Mouse (Mus musculus) testis, adult 2 months (tissue): ENCODE measurements at regions not wholly inside any gene's neighbourhood (a gene's known extent, or its start where the extent isn't known, plus 50 kb on each side); places are given as distances from the start of the nearest gene placed in this dataset.

Experiments used
- H3K27ac ChIP-seq: fragments of 200-500 bp; 2 replicates; pipeline ENCODE4 v1.5.1; 2012; ENCODE audit warnings: low read depth, low read length; ENCODE audit not compliant: control insufficient read depth, insufficient read depth
- H3K27me3 ChIP-seq: fragments of 200-500 bp; 2 replicates; pipeline ENCODE4 v1.6.1; 2012; ENCODE audit warnings: mild to moderate bottlenecking, low read length, moderate library complexity; ENCODE audit not compliant: control insufficient read depth, insufficient read depth
- H3K36me3 ChIP-seq: fragments of 200-500 bp; 2 replicates; pipeline ENCODE4 v1.6.1; 2012; ENCODE audit warnings: mild to moderate bottlenecking, low read length; ENCODE audit not compliant: control insufficient read depth, insufficient read depth
- H3K4me1 ChIP-seq: fragments of 200-500 bp; 2 replicates; pipeline ENCODE4 v1.6.1; 2012; ENCODE audit warnings: low read length; ENCODE audit not compliant: control insufficient read depth, insufficient read depth
- H3K4me3 ChIP-seq: fragments of 200-500 bp; 2 replicates; pipeline ENCODE4 v1.5.1; 2012; ENCODE audit warnings: low read depth, mild to moderate bottlenecking, low read length, moderate library complexity, mixed read lengths; ENCODE audit not compliant: control insufficient read depth
- CTCF ChIP-seq: fragments of 200-500 bp; IDR thresholded peaks from 2 replicates; pipeline ENCODE4 v1.5.1; 2012; ENCODE audit warnings: low read depth, mild to moderate bottlenecking, inconsistent platforms, low read length, moderate library complexity; ENCODE audit not compliant: control insufficient read depth, insufficient read depth, insufficient replicate concordance
- POLR2A ChIP-seq: fragments of 200-500 bp; IDR thresholded peaks from 2 replicates; pipeline ENCODE4 v1.6.1; 2012; ENCODE audit warnings: low read depth, mild to moderate bottlenecking, inconsistent platforms, low read length, moderate library complexity; ENCODE audit not compliant: control insufficient read depth

DNA sequence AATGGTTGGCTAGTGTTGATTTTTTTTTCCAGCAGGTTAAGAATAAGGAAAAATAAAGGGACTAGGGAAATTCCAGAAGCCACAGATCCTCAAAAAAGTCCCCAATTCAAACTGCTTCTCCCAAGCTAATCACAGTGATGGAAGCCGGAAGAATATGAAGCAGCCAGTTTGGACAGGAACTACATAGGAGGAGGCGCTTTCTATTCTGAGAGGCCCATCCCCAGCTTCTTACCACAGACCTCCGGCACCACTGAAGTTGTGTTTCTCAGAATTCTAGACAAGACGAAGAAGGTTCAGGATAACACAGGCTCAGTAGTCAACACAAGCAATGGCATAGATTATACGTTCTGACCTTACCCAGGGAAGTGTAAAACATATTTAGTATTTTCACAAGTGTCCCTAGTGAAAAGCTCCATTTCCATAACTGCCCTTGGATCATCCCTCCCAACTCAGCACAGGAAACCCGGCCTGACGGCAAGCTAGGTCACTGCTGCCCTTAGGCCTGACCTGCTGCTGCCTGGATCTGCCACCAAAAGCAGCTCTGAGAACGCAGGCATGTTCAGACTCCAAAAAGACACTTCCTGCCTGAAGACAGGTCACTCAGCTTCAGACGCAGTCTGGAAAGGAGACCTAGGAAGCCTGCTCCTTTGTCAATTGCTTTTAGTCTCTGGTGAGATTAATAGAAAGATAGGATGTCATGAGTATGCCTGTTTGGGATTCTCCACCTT, 97.2 kb upstream of the Tmc1 start:
- H3K36me3 ChIP-seq = no peaks in the 10 kb centered on the region
- H3K27me3 ChIP-seq = no peaks in the 10 kb centered on the region
- TF ChIP-seq CTCF = no peak
- no peak for TF ChIP-seq POLR2A
- H3K4me1 ChIP-seq = peaks cover 2% of the 10 kb centered on the region; the same call in 1 of the 2 replicates
- H3K4me3 ChIP-seq = no peak overlapping the region
- H3K27ac ChIP-seq = no peak overlapping the region

DNA sequence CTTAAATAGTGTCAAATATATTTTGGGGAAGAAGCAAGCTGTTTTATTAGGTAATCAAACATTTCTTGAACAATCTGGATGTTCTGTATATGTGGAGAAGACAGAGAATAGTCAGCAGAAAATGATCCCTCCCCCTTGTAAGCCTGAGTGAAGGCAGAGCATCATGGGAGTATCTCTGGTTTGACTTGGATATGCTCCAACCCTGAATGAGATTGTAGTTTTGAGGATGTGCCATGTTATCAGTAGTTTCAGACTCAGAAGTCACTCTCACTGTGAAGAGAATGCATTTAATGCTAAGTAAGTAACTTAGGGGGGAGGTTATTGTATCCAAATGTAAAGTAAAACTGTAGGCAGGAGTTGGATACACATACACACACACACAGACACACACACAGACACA, 95.3 kb upstream of the Tmc1 start:
- no peak for TF ChIP-seq CTCF
- no peak for TF ChIP-seq POLR2A
- Histone ChIP-seq H3K4me3 (no peak overlapping the region), H3K36me3 (no peaks in the 10 kb centered on the region), H3K4me1 (peaks cover 2% of the 10 kb centered on the region; the same call in 1 of the 2 replicates), H3K27me3 (no peaks in the 10 kb centered on the region), H3K27ac (no peak overlapping the region)

DNA sequence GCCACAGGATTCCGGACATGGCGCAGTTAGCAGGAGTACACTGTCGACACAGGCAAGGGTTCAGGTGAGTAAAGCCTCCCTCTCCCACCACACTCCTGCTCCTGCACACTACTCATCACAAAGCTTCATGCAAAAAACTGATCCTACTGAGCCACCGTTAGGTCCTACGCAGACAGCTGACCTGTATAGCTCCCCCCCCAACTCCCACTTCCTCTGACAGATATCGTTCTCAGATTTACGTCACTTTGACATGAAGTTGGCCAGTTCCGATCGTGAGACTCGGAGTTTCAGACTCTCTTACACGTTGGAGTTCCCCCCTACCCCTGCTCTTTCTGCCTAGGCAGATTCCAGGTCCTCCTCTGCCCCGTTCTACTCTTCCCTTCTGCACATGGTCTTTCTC, 91.6 kb upstream of the Tmc1 start:
- no peaks in the 10 kb centered on the region for H3K36me3 ChIP-seq
- no peak overlapping the region for H3K4me3 ChIP-seq
- TF ChIP-seq CTCF (no peak), POLR2A (no peak)
- no peaks in the 10 kb centered on the region for H3K4me1 ChIP-seq
- H3K27ac ChIP-seq = no peak overlapping the region
- no peaks in the 10 kb centered on the region for H3K27me3 ChIP-seq

DNA sequence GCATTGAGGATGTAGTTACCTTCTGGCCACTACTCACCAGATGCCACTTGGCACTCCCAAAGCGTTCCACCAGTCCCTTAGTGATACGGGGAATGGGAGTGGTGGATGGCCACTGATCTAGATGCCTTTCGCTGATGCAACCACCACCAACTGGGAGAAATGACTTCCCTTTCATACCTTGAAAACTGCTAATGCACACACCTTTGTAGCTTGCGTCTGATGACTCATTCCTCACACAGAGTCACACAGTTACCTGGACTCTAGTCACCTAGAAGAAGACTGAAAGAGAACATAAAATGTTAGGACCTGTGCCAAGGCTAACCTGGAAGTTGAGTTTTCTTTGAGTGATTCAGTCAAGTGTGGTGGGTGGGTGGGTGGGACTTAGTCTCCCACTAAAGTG, 90.0 kb upstream of the Tmc1 start:
- no peaks in the 10 kb centered on the region for H3K36me3 ChIP-seq
- TF ChIP-seq CTCF = no peak
- no peak for TF ChIP-seq POLR2A
- H3K27ac ChIP-seq = no peak overlapping the region
- no peaks in the 10 kb centered on the region for H3K4me1 ChIP-seq
- no peaks in the 10 kb centered on the region for H3K27me3 ChIP-seq
- H3K4me3 ChIP-seq = no peak overlapping the region

DNA sequence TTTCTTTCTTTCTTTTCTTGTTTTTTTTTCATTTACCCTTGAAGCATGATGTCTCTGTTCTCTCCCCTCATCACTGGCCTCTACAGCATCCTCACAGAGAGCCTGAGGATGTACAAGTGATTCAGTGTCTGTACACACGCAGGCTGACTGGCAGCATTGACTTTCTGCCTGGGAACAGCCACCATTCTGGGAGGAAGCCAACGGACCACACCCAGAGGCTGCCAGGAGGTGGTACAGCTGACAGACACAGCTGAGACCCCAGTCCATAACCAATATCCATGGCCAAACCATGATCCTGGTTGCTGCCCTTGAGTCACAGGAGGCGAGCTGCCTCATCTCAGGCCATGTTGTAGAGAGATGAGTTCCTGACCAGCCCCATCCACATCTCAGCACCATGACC, 88.5 kb upstream of the Tmc1 start:
- Histone ChIP-seq H3K4me3 (no peak overlapping the region), H3K27ac (no peak overlapping the region), H3K4me1 (no peaks in the 10 kb centered on the region), H3K27me3 (no peaks in the 10 kb centered on the region), H3K36me3 (no peaks in the 10 kb centered on the region)
- TF ChIP-seq CTCF (no peak), POLR2A (no peak)

DNA sequence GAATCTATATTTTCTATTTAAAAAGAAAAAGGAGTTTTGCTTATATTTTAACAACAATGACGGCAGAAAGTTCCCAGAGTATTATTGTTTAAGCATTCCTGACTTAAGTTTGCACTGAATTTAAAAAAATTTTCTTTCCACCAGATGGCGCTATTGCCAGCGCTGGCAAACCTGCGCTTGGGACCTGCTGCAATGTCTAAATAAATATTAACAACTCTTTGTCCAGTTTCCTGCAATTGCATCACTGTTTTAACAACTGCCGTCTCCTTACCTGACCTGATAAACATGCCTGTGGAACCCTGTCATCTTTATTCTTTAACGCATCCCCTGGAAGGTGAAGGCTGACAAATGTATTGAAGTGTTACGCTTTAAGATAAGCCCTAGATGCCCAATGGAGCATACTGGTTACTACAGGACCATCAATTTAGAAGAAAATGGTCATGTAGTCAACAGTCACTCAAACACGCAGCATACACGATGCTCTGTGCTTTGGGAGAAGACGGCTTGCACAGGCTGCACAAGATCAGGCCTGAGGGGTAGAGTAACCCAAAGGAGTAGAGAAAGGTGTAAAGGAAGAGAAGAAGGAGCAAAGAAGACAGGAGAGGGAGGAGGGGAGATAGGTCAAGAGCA, 83.6 kb upstream of the Tmc1 start:
- H3K27ac ChIP-seq = no peak overlapping the region
- H3K36me3 ChIP-seq = no peaks in the 10 kb centered on the region
- H3K27me3 ChIP-seq = no peaks in the 10 kb centered on the region
- H3K4me1 ChIP-seq = no peaks in the 10 kb centered on the region
- TF ChIP-seq CTCF (peak; percentile 41; the same call in 1 of the 2 replicates), POLR2A (no peak)
- H3K4me3 ChIP-seq = no peak overlapping the region

DNA sequence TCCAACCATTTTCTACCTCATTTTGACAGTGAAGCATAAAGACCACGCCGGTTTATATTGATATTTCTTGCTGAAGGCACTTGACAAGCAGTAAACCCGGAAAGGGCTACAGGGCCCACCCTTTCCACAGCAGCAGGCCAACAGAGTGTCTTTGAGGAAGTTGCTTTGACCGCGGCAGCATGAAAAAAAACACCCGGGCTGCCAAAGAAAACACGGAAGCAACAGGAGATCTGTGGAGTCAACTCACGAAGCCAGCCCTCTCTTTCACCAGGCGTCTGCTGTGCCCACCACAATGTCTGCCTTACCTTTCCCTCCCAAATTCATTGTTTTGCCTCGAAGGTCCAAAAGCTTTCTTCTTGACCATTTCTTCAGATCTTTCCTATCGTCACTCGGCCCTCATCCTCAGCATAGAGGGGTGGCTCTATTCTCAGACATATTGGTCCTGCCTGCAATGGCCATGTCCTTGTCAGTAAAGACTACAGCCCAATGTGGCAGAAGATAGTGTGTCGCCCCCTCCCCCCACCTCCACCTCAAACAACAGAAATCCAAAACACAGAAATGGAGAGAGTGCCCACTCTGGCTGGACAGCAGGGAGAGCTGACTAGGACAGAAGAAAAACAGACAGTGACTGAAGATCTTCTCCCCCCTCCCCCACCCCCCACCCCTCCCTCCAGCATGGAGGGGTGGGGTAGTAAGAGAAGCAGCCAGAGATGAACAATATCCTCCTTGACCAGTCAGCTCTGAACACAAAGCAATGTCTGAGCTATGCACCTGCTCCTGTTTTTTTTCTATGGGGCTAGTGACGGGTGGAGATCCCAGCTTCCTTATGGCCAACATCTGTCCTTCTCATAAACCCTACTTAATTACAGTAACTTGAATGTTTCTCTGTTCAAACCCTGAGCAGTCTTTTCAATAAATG, 82.8 kb upstream of the Tmc1 start:
- no peak for TF ChIP-seq CTCF
- TF ChIP-seq POLR2A = no peak
- Histone ChIP-seq H3K4me3 (no peak overlapping the region), H3K27me3 (no peaks in the 10 kb centered on the region), H3K27ac (no peak overlapping the region), H3K36me3 (no peaks in the 10 kb centered on the region), H3K4me1 (no peaks in the 10 kb centered on the region)
